Mouse (Mus musculus) stomach, embryonic 14.5 days (tissue): ENCODE measurements around the gene Ppp1r36. TPM values are rescaled to one million over a fixed set of nuclear protein-coding genes. Genes with fewer than 3 reads are reported as not detected.

Experiments
- ATAC-seq: fragments of 200-750 bp; cut with Nextera tagmentation; 2 replicates; pipeline ENCODE4 v1.8.0; 2017; ENCODE audit warnings: low read depth, moderate TSS enrichment; ENCODE audit not compliant: insufficient number of reproducible peaks, insufficient read depth, low FRiP score
- H3K27ac ChIP-seq: fragments of 300-500 bp; sonication (generic); 2 replicates; pipeline ENCODE4 v1.5.1; 2014; ENCODE audit warnings: mild to moderate bottlenecking, low read length, moderate library complexity, mixed read lengths
- H3K27me3 ChIP-seq: fragments of 300-500 bp; sonication (generic); 2 replicates; pipeline ENCODE4 v1.6.1; 2014; ENCODE audit warnings: low read length, control low read depth, mixed read lengths; ENCODE audit not compliant: control insufficient read depth, insufficient read depth
- H3K36me3 ChIP-seq: fragments of 300-500 bp; sonication (generic); 2 replicates; pipeline ENCODE4 v1.6.1; 2014; ENCODE audit warnings: mild to moderate bottlenecking, control low read depth, low read length, moderate library complexity, mixed read lengths; ENCODE audit not compliant: control insufficient read depth, insufficient read depth
- H3K4me1 ChIP-seq: fragments of 300-500 bp; sonication (generic); 2 replicates; pipeline ENCODE4 v1.6.1; 2014; ENCODE audit warnings: low read length, control low read depth, mixed read lengths; ENCODE audit not compliant: control insufficient read depth, insufficient read depth
- H3K4me2 ChIP-seq: fragments of 300-500 bp; sonication (generic); replicated peaks from 2 replicates; pipeline ENCODE4 v1.6.1; 2014; ENCODE audit warnings: low read depth, low read length, control low read depth
- H3K4me3 ChIP-seq: fragments of 300-500 bp; sonication (generic); 2 replicates; pipeline ENCODE4 v1.5.1; 2014; ENCODE audit warnings: low read depth, low read length, control low read depth
- H3K9ac ChIP-seq: fragments of 300-500 bp; sonication (generic); replicated peaks from 2 replicates; pipeline ENCODE4 v1.6.1; 2014; ENCODE audit warnings: low read depth, mild to moderate bottlenecking, control low read depth, low read length, moderate library complexity, mixed read lengths
- H3K9me3 ChIP-seq: fragments of 300-500 bp; sonication (generic); 2 replicates; pipeline ENCODE4 v1.6.1; 2016; ENCODE audit warnings: low read depth, low read length, control low read depth; ENCODE audit not compliant: control insufficient read depth
- WGBS: fragments of 180-500 bp; shearing (Covaris S2); extraction: QIAGEN DNeasy Blood & Tissue Kit; methylation state at CpG from one replicate; pipeline ENCODE4 v1.1.7; 2014; 5-methylcytosine and 5-hydroxymethylcytosine counted together
- polyA plus RNA-seq: library from polyadenylated mRNA; unstranded; fragments of >200 nt; fragmentation: Nextera tagmentation; extraction: Ambion mirVana; gene quantifications from 2 replicates; pipeline ENCODE4 v1.2.1, GENCODE M21; 2014

The Ppp1r36 gene
- polyA plus RNA-seq, 1 experiment from 2014 or later = 3.2 TPM

GRCm38 (mm10) chr12:76380151-76380550 lies 37.2 kb upstream of the Ppp1r36 start:
- no peak overlapping the region for H3K27ac ChIP-seq
- 70% methylated on average over 7 of the region's 7 CpGs for WGBS

GRCm38 (mm10) chr12:76385342-76385741 lies 32.0 kb upstream of the Ppp1r36 start:
- Histone ChIP-seq H3K4me3 (no peak overlapping the region), H3K9me3 (no peaks in the 10 kb centered on the region), H3K4me2 (no peak overlapping the region), H3K27me3 (no peaks in the 10 kb centered on the region), H3K9ac (no peak overlapping the region), H3K36me3 (peaks cover 27% of the 10 kb centered on the region), H3K27ac (no peak overlapping the region), H3K4me1 (no peaks in the 10 kb centered on the region)
- 91% methylated on average over 8 of the region's 8 CpGs for WGBS
- ATAC-seq = no peak

More at GRCm38 (mm10) chr12:76380151-76380550, 37.2 kb upstream of the Ppp1r36 start:
- ATAC-seq = no peak
- Histone ChIP-seq H3K36me3 (peaks cover 5% of the 10 kb centered on the region; the same call in 1 of the 2 replicates), H3K27me3 (no peaks in the 10 kb centered on the region), H3K4me1 (no peaks in the 10 kb centered on the region), H3K9ac (no peak overlapping the region), H3K9me3 (no peaks in the 10 kb centered on the region), H3K4me3 (no peak overlapping the region), H3K4me2 (no peak overlapping the region)

- Histone ChIP-seq H3K9ac (no peak overlapping the region), H3K4me3 (no peak overlapping the region), H3K4me2 (no peak overlapping the region), H3K9me3 (no peaks in the 10 kb centered on the region), H3K36me3 (peaks cover 29% of the 10 kb centered on the region), H3K27ac (no peak overlapping the region), H3K27me3 (no peaks in the 10 kb centered on the region), H3K4me1 (no peaks in the 10 kb centered on the region)
- no peak for ATAC-seq
- WGBS = 85% methylated on average over 11 of the region's 11 CpGs
Measured at GRCm38 (mm10) chr12:76388794-76389193, 28.5 kb upstream of the Ppp1r36 start.

GRCm38 (mm10) chr12:76391595-76392271 lies 25.6 kb upstream of the Ppp1r36 start:
- no peak overlapping the region for H3K4me2 ChIP-seq
- no peak for ATAC-seq
- 67% methylated on average over 3 of the region's 3 CpGs for WGBS
- H3K9me3 ChIP-seq = no peaks in the 10 kb centered on the region
- no peak overlapping the region for H3K9ac ChIP-seq
- no peak overlapping the region for H3K27ac ChIP-seq
- no peaks in the 10 kb centered on the region for H3K4me1 ChIP-seq
- peaks cover 14% of the 10 kb centered on the region; the same call in 1 of the 2 replicates for H3K36me3 ChIP-seq
- H3K27me3 ChIP-seq = no peaks in the 10 kb centered on the region
- H3K4me3 ChIP-seq = no peak overlapping the region

GRCm38 (mm10) chr12:76392979-76393378 lies 24.4 kb upstream of the Ppp1r36 start:
- no peaks in the 10 kb centered on the region for H3K27me3 ChIP-seq
- no peak overlapping the region for H3K4me3 ChIP-seq
- H3K4me1 ChIP-seq = no peaks in the 10 kb centered on the region
- no peak for ATAC-seq
- no peak overlapping the region for H3K9ac ChIP-seq
- 83% methylated on average over 5 of the region's 5 CpGs for WGBS
- H3K36me3 ChIP-seq = peaks cover 7% of the 10 kb centered on the region; the same call in 1 of the 2 replicates
- H3K9me3 ChIP-seq = no peaks in the 10 kb centered on the region
- no peak overlapping the region for H3K4me2 ChIP-seq
- H3K27ac ChIP-seq = no peak overlapping the region

GRCm38 (mm10) chr12:76397281-76397680 lies 20.1 kb upstream of the Ppp1r36 start:
- Histone ChIP-seq H3K27me3 (no peaks in the 10 kb centered on the region), H3K4me1 (no peaks in the 10 kb centered on the region), H3K9me3 (no peaks in the 10 kb centered on the region), H3K36me3 (no peaks in the 10 kb centered on the region; the same call in 1 of the 2 replicates), H3K27ac (no peak overlapping the region), H3K9ac (no peak overlapping the region), H3K4me3 (no peak overlapping the region), H3K4me2 (no peak overlapping the region)
- WGBS = 87% methylated on average over 5 of the region's 5 CpGs
- ATAC-seq = no peak

- H3K9me3 ChIP-seq = no peaks in the 10 kb centered on the region
- ATAC-seq = no peak
- 51% methylated on average over 3 of the region's 3 CpGs for WGBS
- peaks cover 12% of the 10 kb centered on the region for H3K27me3 ChIP-seq
- no peak overlapping the region for H3K27ac ChIP-seq
- H3K4me3 ChIP-seq = no peak overlapping the region
- peaks cover 12% of the 10 kb centered on the region; the same call in 1 of the 2 replicates for H3K4me1 ChIP-seq
- no peak overlapping the region for H3K9ac ChIP-seq
- H3K4me2 ChIP-seq = no peak overlapping the region
- no peaks in the 10 kb centered on the region for H3K36me3 ChIP-seq
Measured at GRCm38 (mm10) chr12:76401674-76402073, 15.7 kb upstream of the Ppp1r36 start.

GRCm38 (mm10) chr12:76402991-76403885 lies 14.1 kb upstream of the Ppp1r36 start:
- Histone ChIP-seq H3K27me3 (peaks cover 19% of the 10 kb centered on the region), H3K4me3 (peak overlapping the region; percentile 46), H3K27ac (peak overlapping the region; percentile 68; the same call in 1 of the 2 replicates), H3K4me1 (peaks cover 12% of the 10 kb centered on the region; the same call in 1 of the 2 replicates), H3K4me2 (peak overlapping the region; percentile 95), H3K9ac (peak overlapping the region; percentile 31), H3K9me3 (no peaks in the 10 kb centered on the region), H3K36me3 (no peaks in the 10 kb centered on the region)
- peak; percentile 88 for ATAC-seq
- WGBS = 2% methylated on average over 54 of the region's 54 CpGs
